Mouse (Mus musculus) hindbrain, embryonic 15.5 days (tissue): ENCODE measurements around the gene Slc38a6. TPM values are rescaled to one million over a fixed set of nuclear protein-coding genes. Genes with fewer than 3 reads are reported as not detected.

Experiments
- ATAC-seq: fragments of 200-750 bp; cut with Nextera tagmentation; 2 replicates; pipeline ENCODE4 v1.8.0; 2017; ENCODE audit warnings: low read depth, moderate number of reproducible peaks, moderate TSS enrichment; ENCODE audit not compliant: low FRiP score
- H3K27ac ChIP-seq: fragments of 300-500 bp; sonication (generic); replicated peaks from 2 replicates; pipeline ENCODE4 v1.5.1; 2015; ENCODE audit warnings: mild to moderate bottlenecking, inconsistent platforms
- H3K27me3 ChIP-seq: fragments of 300-500 bp; sonication (generic); 2 replicates; pipeline ENCODE4 v1.6.1; 2015; ENCODE audit warnings: control low read depth, inconsistent platforms
- H3K36me3 ChIP-seq: fragments of 300-500 bp; sonication (generic); 2 replicates; pipeline ENCODE4 v1.6.1; 2015; ENCODE audit warnings: control low read depth, inconsistent platforms
- H3K4me1 ChIP-seq: fragments of 300-500 bp; sonication (generic); replicated peaks from 2 replicates; pipeline ENCODE4 v1.6.1; 2015; ENCODE audit warnings: control low read depth, inconsistent platforms
- H3K4me2 ChIP-seq: fragments of 300-500 bp; sonication (generic); 2 replicates; pipeline ENCODE4 v1.6.1; 2015; ENCODE audit warnings: moderate library complexity, mild to moderate bottlenecking, inconsistent platforms
- H3K4me3 ChIP-seq: fragments of 300-500 bp; sonication (generic); 2 replicates; pipeline ENCODE4 v1.5.1; 2015; ENCODE audit warnings: mild to moderate bottlenecking, inconsistent platforms
- H3K9ac ChIP-seq: fragments of 300-500 bp; sonication (generic); 2 replicates; pipeline ENCODE4 v1.6.1; 2015; ENCODE audit warnings: inconsistent platforms
- H3K9me3 ChIP-seq: fragments of 300-500 bp; sonication (generic); 2 replicates; pipeline ENCODE4 v1.6.1; 2016; ENCODE audit warnings: control low read depth, inconsistent platforms
- WGBS: fragments of 180-500 bp; shearing (Covaris S2); methylation state at CpG from one replicate; pipeline ENCODE4 v1.1.7; 2015; 5-methylcytosine and 5-hydroxymethylcytosine counted together
- polyA plus RNA-seq: library from polyadenylated mRNA; unstranded; fragments of >200 nt; fragmentation: Nextera tagmentation; extraction: Ambion mirVana; gene quantifications from 2 replicates; pipeline ENCODE4 v1.2.1, GENCODE M21; 2015

Slc38a6 gene
- polyA plus RNA-seq, 1 experiment from 2014 or later: 9.1 TPM

GRCm38 (mm10) chr12:73325181-73325580, 38.6 kb downstream of the Slc38a6 start:
- no peak for ATAC-seq
- H3K4me2 ChIP-seq: no peak overlapping the region
- H3K36me3 ChIP-seq: no peaks in the 10 kb centered on the region
- H3K4me1 ChIP-seq: no peaks in the 10 kb centered on the region
- H3K9me3 ChIP-seq: no peaks in the 10 kb centered on the region
- no peak overlapping the region for H3K4me3 ChIP-seq
- no peaks in the 10 kb centered on the region for H3K27me3 ChIP-seq
- 58% methylated on average over 2 of the region's 2 CpGs for WGBS
- H3K9ac ChIP-seq: no peak overlapping the region
- no peak overlapping the region for H3K27ac ChIP-seq

- WGBS: 31% methylated on average over 4 of the region's 4 CpGs
- no peak overlapping the region for H3K9ac ChIP-seq
- no peaks in the 10 kb centered on the region for H3K36me3 ChIP-seq
- no peak overlapping the region for H3K4me2 ChIP-seq
- H3K27me3 ChIP-seq: no peaks in the 10 kb centered on the region
- no peak overlapping the region for H3K27ac ChIP-seq
- no peaks in the 10 kb centered on the region for H3K4me1 ChIP-seq
- ATAC-seq: no peak
- H3K4me3 ChIP-seq: no peak overlapping the region
- H3K9me3 ChIP-seq: no peaks in the 10 kb centered on the region
Observed at GRCm38 (mm10) chr12:73325617-73326016, 39.0 kb downstream of the Slc38a6 start.

- Histone ChIP-seq H3K9ac (no peak overlapping the region), H3K9me3 (no peaks in the 10 kb centered on the region), H3K4me2 (no peak overlapping the region), H3K36me3 (no peaks in the 10 kb centered on the region), H3K27me3 (no peaks in the 10 kb centered on the region), H3K4me1 (no peaks in the 10 kb centered on the region), H3K27ac (no peak overlapping the region), H3K4me3 (no peak overlapping the region)
- WGBS: 73% methylated on average over 3 of the region's 3 CpGs
- no peak for ATAC-seq
Observed at GRCm38 (mm10) chr12:73327381-73327780, 40.8 kb downstream of the Slc38a6 start.

GRCm38 (mm10) chr12:73328448-73329167, 42.0 kb downstream of the Slc38a6 start:
- ATAC-seq: no peak

GRCm38 (mm10) chr12:73330236-73330635, 43.7 kb downstream of the Slc38a6 start:
- no peak for ATAC-seq
- whole genome bisulfite sequencing: 84% methylated on average over 7 of the region's 7 CpGs

More at GRCm38 (mm10) chr12:73328448-73329167, 42.0 kb downstream of the Slc38a6 start:
- Histone ChIP-seq H3K36me3 (no peaks in the 10 kb centered on the region), H3K4me1 (no peaks in the 10 kb centered on the region), H3K4me3 (no peak overlapping the region), H3K27me3 (no peaks in the 10 kb centered on the region), H3K9ac (no peak overlapping the region), H3K27ac (no peak overlapping the region), H3K4me2 (no peak overlapping the region), H3K9me3 (no peaks in the 10 kb centered on the region)
- WGBS: 82% methylated on average over 4 of the region's 4 CpGs

GRCm38 (mm10) chr12:73332701-73333100, 46.1 kb downstream of the Slc38a6 start:
- 77% methylated on average over 4 of the region's 4 CpGs for WGBS
- no peaks in the 10 kb centered on the region for H3K36me3 ChIP-seq
- no peaks in the 10 kb centered on the region for H3K9me3 ChIP-seq
- H3K4me3 ChIP-seq: no peak overlapping the region
- no peaks in the 10 kb centered on the region for H3K27me3 ChIP-seq
- ATAC-seq: no peak
- H3K4me2 ChIP-seq: no peak overlapping the region
- no peak overlapping the region for H3K9ac ChIP-seq
- H3K27ac ChIP-seq: no peak overlapping the region
- no peaks in the 10 kb centered on the region for H3K4me1 ChIP-seq

More at GRCm38 (mm10) chr12:73330236-73330635, 43.7 kb downstream of the Slc38a6 start:
- Histone ChIP-seq H3K36me3 (no peaks in the 10 kb centered on the region), H3K4me2 (no peak overlapping the region), H3K4me1 (no peaks in the 10 kb centered on the region), H3K9me3 (no peaks in the 10 kb centered on the region), H3K9ac (no peak overlapping the region), H3K27me3 (no peaks in the 10 kb centered on the region), H3K27ac (no peak overlapping the region), H3K4me3 (no peak overlapping the region)

GRCm38 (mm10) chr12:73334051-73334551, 47.5 kb downstream of the Slc38a6 start:
- 42% methylated on average over 8 of the region's 8 CpGs for WGBS
- Histone ChIP-seq H3K4me2 (no peak overlapping the region), H3K36me3 (no peaks in the 10 kb centered on the region), H3K9ac (no peak overlapping the region), H3K4me1 (no peaks in the 10 kb centered on the region), H3K9me3 (no peaks in the 10 kb centered on the region), H3K4me3 (no peak overlapping the region), H3K27me3 (no peaks in the 10 kb centered on the region), H3K27ac (no peak overlapping the region)
- peak; percentile 69 for ATAC-seq

GRCm38 (mm10) chr12:73337127-73337526, 50.5 kb downstream of the Slc38a6 start:
- H3K9me3 ChIP-seq: no peaks in the 10 kb centered on the region
- no peak overlapping the region for H3K4me3 ChIP-seq
- no peak overlapping the region for H3K27ac ChIP-seq
- whole genome bisulfite sequencing: 83% methylated on average over 7 of the region's 7 CpGs
- H3K4me1 ChIP-seq: no peaks in the 10 kb centered on the region
- no peak for ATAC-seq
- H3K9ac ChIP-seq: no peak overlapping the region
- H3K36me3 ChIP-seq: no peaks in the 10 kb centered on the region
- no peaks in the 10 kb centered on the region for H3K27me3 ChIP-seq
- H3K4me2 ChIP-seq: no peak overlapping the region

GRCm38 (mm10) chr12:73340642-73341293, 54.2 kb downstream of the Slc38a6 start:
- no peak for ATAC-seq
- no peak overlapping the region for H3K27ac ChIP-seq
- WGBS: 15% methylated on average over 8 of the region's 8 CpGs

GRCm38 (mm10) chr12:73341703-73342663, 55.4 kb downstream of the Slc38a6 start:
- Histone ChIP-seq H3K27me3 (no peaks in the 10 kb centered on the region), H3K4me1 (no peaks in the 10 kb centered on the region), H3K36me3 (peaks cover 5% of the 10 kb centered on the region; the same call in 1 of the 2 replicates), H3K4me3 (no peak overlapping the region), H3K27ac (no peak overlapping the region), H3K4me2 (no peak overlapping the region), H3K9ac (no peak overlapping the region), H3K9me3 (no peaks in the 10 kb centered on the region)
- 65% methylated on average over 14 of the region's 14 CpGs for WGBS
- ATAC-seq: no peak

More at GRCm38 (mm10) chr12:73340642-73341293, 54.2 kb downstream of the Slc38a6 start:
- Histone ChIP-seq H3K4me3 (no peak overlapping the region), H3K4me2 (no peak overlapping the region), H3K36me3 (peaks cover 5% of the 10 kb centered on the region; the same call in 1 of the 2 replicates), H3K9me3 (no peaks in the 10 kb centered on the region), H3K9ac (no peak overlapping the region), H3K4me1 (no peaks in the 10 kb centered on the region), H3K27me3 (no peaks in the 10 kb centered on the region)

- no peak overlapping the region for H3K27ac ChIP-seq
- ATAC-seq: no peak
- H3K27me3 ChIP-seq: no peaks in the 10 kb centered on the region
- H3K36me3 ChIP-seq: peaks cover 5% of the 10 kb centered on the region; the same call in 1 of the 2 replicates
- H3K9ac ChIP-seq: no peak overlapping the region
- no peak overlapping the region for H3K4me2 ChIP-seq
- H3K9me3 ChIP-seq: no peaks in the 10 kb centered on the region
- WGBS: 90% methylated on average over 4 of the region's 4 CpGs
- no peaks in the 10 kb centered on the region for H3K4me1 ChIP-seq
- H3K4me3 ChIP-seq: no peak overlapping the region
Observed at GRCm38 (mm10) chr12:73344300-73344699, 57.7 kb downstream of the Slc38a6 start.
